Mouse (Mus musculus): ENCODE data around the gene Zmat5.
A peak's percentile ranks its signal among the peaks of the same experiment; 100 is the strongest.

The Zmat5 gene

DNA sequence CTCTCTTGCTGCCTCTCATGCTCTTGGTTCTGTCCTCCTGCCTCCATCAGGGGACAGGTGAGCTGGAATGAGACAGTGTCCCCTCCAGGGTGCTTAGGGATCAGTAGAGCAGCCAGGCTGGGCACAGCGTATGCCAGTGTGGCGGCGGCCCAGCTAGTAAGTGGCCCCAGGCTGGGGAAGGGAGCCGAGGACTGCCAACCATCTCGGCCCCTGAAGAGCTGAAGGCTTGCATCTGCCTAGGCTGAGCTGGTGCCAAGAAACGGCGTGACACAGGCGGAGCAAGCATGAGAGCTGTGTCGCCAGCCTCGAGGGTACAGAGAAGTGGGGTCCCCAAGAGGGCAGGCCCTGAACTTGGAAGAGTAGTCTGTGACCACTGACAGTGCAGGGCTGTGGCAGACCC, 33.2 kb downstream of the Zmat5 start:
- no peak for DNase-seq (ENCODE audit: low spot score)

DNA sequence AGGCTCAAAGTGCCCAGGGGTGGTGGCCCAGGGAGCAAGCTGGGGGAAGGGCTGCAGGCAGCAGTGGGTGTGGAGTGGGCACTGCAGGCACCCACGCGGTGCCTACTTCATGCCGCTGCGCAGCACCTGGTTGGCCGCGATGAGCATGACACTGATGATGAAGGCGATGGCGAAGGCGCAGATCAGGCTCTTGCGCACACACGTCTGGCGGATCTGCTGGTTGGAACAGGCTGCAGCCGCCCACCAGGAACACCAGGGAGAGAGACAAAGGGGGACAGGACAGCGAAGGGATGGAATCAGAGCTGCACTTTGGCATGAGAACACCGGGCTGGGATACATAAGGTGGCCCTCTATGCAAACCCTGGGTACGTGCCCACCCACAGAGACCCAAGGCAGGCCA, 34.2 kb downstream of the Zmat5 start:
- DNase-seq (ENCODE audit: low spot score): no peak

DNA sequence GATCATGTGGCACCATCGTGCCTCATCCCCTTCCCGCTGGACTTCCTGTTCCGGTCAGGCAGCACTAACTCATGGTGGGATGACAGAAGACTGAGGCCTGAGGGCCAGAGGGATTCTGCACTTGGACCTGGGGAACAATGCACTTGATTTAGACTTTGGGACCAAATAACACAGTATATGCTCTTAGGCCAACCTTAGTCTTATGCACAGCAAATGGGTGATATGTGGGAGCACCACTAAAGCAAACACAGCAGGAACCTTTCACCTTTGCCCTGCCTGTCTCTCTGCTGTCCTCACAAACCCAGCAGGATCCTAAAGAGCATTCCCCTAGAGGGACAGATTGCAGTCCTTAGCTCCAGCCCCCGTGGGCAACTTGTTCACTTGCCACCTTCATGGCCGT, 36.3 kb downstream of the Zmat5 start:
- no peak for DNase-seq (ENCODE audit: low spot score)

DNA sequence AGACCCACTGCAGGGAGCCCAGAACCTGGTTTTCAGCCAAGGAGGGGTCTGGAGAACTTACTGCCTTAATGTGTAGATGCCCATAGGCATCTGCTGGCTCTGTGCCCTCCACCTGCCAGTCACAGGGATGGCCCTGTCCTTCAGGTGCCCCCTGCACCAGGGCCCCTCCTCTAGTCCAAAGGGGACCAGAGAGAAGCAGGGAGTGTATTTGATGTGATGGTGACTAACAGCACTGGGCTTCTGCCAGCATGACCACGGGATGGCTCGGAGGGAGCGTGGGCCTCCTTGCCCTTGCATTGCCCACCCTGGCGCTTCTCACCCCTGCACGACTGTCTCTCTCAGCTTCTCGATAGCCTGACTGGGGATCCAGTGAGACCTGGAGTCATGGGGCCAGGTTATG, 40.2 kb downstream of the Zmat5 start:
- no peak for DNase-seq (ENCODE audit: low spot score)

DNA sequence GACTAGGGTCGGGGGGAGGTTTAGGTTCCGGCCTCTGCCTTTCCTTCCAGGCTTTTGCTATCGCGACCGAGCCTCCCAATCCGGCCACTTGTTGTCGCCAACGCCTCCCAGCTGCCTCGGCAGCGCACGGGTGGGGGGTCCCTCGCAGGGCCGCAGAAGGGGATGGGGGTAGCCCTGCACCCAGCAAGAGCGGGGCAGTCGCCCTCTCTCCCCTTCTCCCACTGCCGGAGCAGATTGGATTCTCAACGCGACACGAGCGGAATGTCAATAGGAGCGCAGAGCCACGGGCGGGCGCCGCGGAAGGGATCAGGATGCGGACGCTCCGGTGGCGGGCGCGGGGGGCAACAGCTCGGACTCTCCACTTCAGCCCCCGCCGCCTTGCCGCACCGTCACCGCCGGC, 41.5 kb downstream of the Zmat5 start:
- DNase-seq (ENCODE audit: low spot score): no peak

DNA sequence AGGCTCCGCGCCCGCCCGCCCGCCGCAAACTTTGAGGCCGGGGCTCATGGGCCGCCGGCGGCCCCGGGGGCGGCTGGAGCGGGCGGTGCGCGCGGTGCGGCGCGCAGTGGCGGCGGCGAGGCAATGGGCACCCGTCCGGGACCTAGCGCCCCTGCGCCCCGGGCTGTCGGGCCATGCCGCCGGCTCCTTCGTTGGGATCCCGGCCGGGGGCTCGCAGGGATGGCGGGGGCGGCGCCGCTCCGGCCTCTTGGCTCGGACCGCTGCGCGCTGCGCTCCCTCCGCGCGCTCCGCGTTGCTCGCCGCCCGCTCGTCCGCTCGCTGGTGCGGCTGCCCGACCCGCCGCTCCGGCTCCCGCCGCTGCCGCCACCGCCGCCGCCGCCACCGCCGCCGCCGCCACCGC, 42.3 kb downstream of the Zmat5 start, which contains the start of gene Cabp7:
Gene Cabp7, minus strand, starts transcription at position 46 of the 400 bp plus-strand sequence.
- no peak for DNase-seq (ENCODE audit: low spot score)

DNA sequence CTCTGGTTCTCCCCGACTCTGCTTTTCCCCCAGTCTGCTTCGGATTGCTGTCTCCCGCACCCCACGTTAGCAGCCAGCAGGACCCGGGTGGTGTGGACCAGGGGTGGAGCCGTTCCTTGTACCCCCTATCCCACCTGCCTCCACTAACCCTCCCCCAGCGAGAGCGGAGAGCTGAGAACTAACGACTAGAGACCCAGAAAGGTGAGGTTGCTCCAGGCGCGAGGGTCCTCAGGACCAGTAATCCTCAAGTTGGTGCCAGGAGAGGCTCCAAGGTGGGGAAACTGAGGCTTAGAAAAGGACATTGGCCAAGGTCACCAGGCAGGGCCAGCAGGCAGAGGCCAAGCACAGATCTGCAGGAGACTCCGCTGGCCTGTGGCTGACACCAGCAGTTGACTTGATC, 42.8 kb downstream of the Zmat5 start:
- DNase-seq (ENCODE audit: low spot score): no peak

DNA sequence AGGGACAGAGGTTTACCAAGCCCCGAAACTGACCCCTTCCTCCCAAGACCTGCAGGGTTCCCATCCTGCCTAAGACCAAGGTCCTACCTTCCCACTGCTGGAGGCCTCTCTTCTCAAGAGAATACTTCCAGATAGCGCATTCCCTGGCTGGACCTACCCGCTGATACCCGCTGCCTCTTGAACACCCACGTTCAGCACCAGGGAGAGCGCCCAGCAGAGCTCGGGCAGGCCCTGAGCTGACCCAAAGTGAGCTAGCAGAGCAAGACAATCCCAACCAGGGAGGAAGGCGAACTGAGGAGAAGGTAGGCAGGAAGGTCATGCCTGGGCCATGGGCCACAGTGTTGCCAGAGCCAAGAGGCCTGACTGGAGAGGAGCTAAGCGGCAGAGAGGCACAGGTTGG, 45.8 kb downstream of the Zmat5 start:
- DNase-seq (ENCODE audit: low spot score): peak; percentile 79

DNA sequence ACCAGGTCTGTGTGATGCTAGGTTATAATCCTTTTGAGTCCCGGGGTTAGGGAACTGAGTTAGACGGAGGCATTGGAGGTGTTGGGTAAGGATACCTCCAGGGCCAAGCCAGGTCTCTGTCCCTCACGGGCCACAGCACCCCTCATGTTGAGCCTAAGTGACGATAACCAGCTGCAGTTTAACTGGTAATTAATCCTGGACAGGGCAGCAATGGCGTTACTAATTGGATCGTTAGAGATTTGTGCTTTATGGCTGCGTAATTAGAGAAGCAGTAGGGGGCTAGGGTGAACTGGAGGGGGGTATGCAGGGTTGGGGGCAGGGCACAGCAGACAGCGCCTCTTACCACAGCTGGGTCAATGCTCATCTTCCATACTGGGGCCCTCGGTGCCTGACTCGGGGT, 48.4 kb downstream of the Zmat5 start:
- DNase-seq (ENCODE audit: low spot score): no peak

DNA sequence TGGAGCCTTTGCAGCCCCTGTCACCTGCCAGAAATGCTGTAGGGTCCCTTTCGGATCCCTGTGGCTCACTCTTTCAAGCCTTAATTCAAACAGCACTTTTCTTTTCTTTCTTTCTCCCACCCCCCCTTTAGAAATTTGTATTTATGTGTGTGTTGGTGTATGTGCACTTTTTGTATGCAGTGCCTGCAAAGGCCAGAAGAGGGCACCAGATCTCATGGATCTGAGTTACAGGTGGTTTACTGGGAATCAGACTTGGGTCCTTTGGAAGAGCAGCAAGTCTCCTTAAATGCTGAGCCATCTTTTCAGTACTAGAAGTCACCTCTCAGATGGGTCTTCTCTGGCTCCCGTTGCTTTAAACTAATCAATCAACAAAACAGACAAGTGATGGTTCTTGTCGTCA, 49.6 kb downstream of the Zmat5 start:
- no peak for DNase-seq (ENCODE audit: low spot score)

DNA sequence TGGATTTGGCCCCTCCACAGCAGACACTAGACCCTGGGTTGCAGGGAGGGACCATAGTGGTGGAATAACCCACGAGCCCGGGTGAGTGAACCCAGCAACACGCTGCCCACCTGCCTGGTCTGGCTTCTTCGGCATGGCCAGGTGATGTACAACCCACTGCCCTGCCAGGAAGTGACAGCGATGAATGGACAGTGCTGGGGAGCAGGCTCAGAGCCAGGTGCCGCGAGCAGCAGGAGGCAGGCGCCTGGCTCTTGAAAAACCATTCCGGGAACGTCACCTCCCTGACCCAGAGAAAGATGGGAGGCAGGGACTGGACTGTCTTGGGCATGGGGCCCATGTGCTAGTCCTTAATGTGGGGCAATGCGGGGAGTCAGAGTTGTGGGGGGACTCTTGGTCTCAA, 50.4 kb downstream of the Zmat5 start:
- DNase-seq (ENCODE audit: low spot score): no peak

DNA sequence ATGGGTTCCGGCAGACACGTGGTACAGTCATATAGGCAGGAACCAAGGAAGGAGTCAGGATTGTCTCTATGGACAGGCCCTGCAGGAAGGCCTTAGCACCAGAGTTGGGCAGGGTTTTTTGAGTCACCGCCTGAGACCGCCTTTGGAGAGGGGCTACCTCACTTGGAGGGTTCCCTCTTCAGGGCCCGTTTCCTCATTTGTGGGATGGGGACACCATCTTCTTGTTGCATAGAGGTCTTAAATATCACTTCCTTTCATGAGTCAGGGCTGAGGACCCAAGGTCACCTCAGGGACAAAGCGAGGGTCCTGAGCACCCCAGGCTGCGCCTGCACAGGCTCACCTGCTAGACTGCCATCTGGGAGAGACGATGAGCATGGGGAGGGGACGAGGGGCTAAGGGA, 52.0 kb downstream of the Zmat5 start:
- no peak for DNase-seq (ENCODE audit: low spot score)

DNA sequence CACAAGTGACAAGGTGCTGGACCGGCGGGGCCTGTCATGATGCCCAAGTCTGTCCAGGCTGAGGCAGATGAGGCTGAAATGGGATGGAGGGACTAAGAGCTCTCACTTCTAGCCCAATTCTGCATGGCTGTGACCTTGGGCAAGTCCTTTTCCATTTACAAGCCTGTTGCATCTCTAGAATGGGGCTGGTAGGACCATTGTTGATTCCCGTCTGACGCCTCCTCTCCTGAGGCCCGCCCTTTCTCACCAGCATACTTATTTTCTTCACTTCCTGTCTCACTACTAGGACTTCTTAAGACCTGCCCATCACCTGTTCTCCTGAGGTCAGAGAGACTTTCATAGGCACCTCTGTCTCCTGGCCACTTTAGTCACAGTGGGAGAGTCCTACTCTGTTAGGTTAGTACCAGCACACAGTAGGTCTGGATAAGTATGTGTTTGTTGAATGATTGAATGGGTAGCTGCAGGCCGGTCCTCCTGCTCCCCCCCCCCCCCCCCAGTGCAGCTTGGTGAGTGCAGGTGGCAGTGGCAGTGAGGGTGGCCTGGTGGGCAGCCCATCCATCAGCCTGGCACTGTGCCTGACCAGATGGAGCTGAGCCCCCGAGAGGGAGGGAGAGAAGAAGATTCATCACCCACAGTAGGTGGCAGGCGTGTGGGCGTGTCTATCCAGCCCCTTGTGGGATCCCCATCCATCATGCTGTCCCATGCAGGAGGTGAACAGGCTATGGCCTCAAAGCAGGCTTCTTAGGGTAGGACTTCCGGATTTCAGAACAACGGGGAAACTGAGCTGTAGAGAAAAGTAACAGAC, 52.7 kb downstream of the Zmat5 start:
- no peak for DNase-seq (ENCODE audit: low spot score)

DNA sequence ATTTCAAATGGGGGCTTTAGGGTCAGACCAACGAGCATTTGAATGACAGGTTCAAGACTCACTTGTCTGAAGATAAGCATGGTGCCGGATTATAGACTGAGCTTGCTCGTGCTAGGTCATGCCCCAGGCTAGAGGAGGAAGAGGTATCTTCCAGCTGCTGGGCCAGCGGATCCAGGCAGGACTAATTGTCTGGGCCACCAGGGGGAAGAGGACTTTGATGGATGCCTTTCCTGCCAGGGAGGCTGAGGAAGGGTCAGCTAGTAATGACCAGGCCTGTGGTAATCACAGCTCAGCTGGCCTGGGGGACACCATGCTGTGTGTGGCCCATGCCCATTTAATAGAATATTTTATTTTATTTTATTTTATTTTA, 53.3 kb downstream of the Zmat5 start:
- no peak for DNase-seq (ENCODE audit: low spot score)

DNA sequence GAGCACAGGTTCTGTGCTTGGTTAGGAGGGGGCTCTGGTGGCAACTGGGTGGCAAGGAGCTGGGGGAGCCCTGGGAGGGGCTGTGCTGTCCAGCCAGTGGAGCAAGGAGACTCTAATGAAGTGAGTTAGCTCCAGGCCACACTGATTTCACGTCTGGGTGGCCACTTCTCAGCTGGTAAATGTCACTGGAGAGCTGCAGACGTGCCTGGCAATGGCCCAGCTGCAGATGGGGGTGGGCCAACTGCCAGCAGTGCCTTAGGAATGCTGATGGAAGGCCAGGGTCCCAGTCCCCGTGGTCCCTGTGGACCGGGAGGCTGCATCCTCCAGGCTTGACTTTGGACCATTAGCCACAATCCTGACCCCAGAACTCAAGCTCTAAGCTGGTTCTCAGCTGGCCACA, 56.0 kb downstream of the Zmat5 start:
- DNase-seq (ENCODE audit: low spot score): no peak

DNA sequence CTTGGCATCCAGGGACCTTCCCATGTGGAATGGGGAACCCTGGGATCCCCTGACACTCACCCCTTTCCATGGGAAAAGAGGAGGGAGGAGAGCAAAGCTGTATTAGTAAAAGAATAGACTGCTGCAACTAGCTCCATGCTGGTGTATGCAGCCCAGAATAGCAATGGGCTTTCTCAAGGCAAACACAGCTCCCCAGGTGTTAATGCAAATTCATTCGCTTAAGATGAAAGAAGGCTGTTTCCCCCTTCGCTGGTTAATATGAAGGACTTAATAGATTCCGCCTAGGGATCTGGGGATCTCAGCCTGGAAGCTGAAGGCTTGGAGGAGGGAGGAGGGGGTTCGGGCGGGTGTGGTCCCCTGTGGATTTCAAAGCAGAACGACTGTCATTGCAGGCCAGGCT, 57.5 kb downstream of the Zmat5 start:
- DNase-seq (ENCODE audit: low spot score): no peak

DNA sequence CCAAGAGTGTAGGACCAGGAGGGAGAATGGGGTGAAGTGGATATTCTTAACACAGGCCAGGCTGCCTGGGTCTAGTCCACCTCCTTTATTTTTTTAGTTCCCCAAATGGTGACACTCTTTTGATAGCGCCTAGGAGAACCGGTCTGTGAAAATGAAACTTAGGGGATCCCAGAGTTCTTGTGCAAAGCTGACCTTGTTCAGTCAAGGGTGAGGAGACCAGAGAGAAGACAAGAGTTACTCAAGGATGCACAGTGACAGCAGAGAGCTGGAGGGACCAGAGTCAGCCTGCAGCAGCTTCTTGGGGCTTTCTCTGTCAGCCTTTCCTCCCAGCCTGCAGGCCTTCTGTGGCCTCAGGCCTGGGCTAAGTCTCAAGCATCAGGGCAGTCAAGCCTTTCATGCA, 58.0 kb downstream of the Zmat5 start:
- no peak for DNase-seq (ENCODE audit: low spot score)

DNA sequence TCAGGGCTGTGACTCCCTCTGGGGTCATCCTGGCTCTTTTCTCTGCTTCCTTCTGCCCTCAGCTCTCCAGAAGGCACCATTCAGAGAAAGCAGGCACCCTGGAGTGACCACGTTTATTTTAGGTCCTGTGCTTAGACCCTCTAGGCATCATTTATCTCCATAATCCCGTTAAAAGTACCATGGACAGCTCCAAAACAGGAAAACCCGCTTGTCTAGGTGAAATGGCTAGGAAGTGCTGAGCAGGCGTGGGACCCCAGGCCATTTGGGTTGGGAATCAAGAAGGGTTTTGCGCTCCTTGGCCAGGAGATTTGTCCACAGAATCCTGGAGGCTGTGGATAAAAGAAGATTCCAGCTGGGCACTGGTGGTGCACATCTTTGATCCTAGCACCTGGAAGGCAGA, 59.2 kb downstream of the Zmat5 start:
- DNase-seq (ENCODE audit: low spot score): no peak

DNA sequence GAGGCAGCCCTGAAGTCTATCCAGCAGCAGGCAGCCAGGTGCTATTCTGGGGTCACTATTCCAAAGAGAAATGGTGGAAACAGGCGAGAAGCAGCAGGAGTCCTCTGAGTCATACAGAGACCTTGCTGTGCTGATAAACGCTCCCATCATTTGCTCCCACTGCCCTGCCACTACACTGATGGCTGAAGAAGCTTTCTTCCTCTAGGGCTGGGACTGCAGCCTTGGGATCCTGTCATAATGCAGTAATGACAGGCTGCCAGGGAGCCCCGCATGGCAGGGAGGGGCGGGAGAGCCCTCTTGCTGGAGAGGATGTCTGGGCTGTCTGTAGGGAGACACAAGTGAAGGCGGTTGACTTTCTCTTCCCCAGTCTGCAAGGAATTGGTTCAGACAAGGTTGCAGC, 60.0 kb downstream of the Zmat5 start:
- DNase-seq (ENCODE audit: low spot score): no peak

DNA sequence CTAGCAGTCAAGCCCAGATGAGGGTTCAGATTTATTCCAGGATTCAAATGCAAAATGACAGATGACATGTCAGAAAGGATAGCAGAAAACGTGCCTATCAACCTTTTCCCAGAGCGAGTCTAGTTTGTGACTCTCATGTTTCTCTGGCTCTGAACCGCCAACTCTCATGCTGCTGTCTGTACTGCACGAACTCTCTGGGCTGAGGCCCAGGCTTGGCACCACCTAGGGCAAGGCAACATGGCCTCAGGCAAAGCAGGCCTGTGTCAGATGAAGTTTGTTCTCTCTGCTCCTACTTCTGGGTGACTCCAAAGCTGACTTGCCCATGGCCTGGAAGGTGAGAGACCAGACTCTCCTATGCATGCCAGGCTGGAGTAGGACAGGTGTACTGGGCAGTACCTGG, 63.9 kb downstream of the Zmat5 start:
- no peak for DNase-seq (ENCODE audit: low spot score)

DNA sequence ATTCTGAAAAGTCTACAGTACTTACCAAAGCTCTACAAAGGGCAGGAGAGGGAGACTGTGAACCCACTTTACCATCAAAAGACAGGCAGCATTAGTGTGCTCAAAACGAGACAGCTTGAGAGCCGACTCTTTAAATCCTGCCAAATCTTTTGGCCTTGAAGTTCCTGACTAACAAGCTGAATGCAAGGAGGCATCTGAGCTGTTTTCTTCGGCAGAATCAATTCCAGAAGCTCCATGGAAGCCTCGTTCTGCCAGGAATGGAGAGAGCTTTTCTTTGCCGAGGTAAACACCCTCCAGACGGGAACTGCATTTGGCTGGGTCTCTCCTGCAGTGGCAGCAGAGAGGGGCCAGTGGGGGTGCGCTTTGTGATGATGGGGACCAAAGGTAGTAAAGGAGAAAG, 64.8 kb downstream of the Zmat5 start:
- DNase-seq (ENCODE audit: low spot score): no peak

DNA sequence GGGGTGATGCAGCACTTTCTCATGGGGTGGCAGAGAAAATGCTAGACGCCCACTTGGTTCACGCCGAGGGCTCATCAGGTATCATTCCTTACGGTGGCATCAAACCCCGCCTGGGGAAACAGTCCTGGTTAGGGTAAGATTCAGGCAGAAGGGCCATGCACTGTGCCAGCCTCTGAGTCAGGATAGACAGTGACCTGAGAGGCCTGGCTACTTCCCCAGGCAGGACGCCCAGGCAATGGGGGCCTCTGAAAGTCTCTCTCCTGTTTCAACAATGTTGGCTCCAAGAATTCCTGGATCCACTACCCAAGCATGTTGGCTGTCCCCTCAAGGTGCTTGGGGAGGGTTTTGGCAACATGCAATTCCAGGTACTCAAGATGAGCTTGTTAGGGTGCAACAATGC, 65.4 kb downstream of the Zmat5 start:
- no peak for DNase-seq (ENCODE audit: low spot score)

DNA sequence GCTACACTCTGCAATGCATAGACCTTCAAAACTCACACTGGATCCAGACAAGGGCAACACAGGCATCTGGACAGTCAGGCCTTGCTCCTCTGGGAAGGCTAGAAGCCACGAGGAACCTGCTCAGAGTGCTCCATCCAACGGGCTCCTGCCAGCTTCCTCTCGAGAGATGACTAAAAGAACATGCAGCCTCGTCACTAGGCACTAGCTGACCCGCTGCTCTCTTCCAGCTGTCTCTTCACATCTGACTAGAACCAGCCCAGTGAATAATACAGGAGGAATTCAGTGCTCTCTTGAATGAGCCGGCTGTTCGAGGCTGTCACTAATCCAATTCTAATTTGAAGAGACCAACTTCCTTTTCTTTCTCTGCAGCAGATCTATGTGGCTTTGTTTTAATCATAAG, 67.3 kb downstream of the Zmat5 start:
- DNase-seq (ENCODE audit: low spot score): no peak

DNA sequence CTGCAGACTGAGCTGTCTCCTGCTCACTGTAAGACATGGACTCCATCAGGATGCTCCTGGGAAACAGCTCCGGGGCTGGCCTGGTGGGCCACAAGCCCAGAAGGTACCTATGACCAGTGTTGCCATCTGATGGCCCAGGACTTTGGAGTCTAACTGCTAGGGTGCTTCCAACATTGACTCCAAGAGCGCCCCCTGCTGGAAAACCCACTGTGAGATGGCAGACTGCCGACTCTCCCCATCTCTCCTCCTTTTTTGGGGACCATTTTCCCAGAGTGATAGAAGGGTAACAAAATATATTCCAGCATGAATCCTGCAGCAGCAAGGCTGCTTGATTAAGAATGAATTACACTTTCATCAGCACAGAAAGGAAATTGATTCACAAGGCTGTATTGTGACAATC, 68.4 kb downstream of the Zmat5 start:
- DNase-seq (ENCODE audit: low spot score): peak; percentile 77

DNA sequence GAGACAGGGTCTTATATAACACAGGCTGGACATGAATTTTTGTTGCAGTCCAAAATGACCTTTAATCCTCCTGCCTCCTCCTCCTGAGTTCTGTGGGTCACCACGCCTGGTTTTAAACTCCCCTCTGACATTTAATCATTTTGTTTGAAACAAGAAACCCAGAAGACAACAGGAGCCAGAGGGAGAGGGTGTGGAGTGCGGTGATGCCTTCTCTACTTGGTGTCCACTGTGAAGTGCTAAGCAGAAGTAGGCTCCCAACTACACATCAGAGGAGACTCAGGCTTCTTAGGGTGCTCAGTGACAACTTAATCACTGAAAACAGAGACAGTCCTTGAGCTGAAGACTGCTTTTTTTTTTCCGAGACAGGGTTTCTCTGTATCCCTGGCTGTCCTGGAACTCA, 76.4 kb downstream of the Zmat5 start:
- no peak for DNase-seq (ENCODE audit: low spot score)
